Mouse (Mus musculus) lung, postnatal 0 days (tissue): ENCODE measurements at regions not wholly inside any gene's neighbourhood (a gene's known extent, or its start where the extent isn't known, plus 50 kb on each side); places are given as distances from the start of the nearest gene placed in this dataset.

Source experiments
- ATAC-seq: fragments of 200-750 bp; cut with Nextera tagmentation; 2 replicates; pipeline ENCODE4 v1.8.0; 2017; ENCODE audit warnings: moderate library complexity
- DNase-seq: peaks from one replicate; pipeline ENCODE4 v3.0.0-alpha.2; 2016; ENCODE audit warnings: low spot score
- H3K27ac ChIP-seq: fragments of 300-500 bp; sonication (generic); 2 replicates; pipeline ENCODE4 v1.5.1; 2014; ENCODE audit warnings: antibody characterized with exemption, mild to moderate bottlenecking, low read length, mixed read lengths
- H3K27me3 ChIP-seq: fragments of 300-500 bp; sonication (generic); replicated peaks from 2 replicates; pipeline ENCODE4 v1.6.1; 2014; ENCODE audit warnings: low read length, mixed read lengths; ENCODE audit not compliant: insufficient read depth
- H3K36me3 ChIP-seq: fragments of 300-500 bp; sonication (generic); 2 replicates; pipeline ENCODE4 v1.6.1; 2014; ENCODE audit warnings: low read length, mixed read lengths; ENCODE audit not compliant: insufficient read depth
- H3K4me1 ChIP-seq: fragments of 300-500 bp; sonication (generic); 2 replicates; pipeline ENCODE4 v1.6.1; 2014; ENCODE audit warnings: antibody characterized with exemption, low read depth, low read length, mixed read lengths; ENCODE audit not compliant: insufficient read depth
- H3K4me2 ChIP-seq: fragments of 300-500 bp; sonication (generic); replicated peaks from 2 replicates; pipeline ENCODE4 v1.6.1; 2014; ENCODE audit warnings: low read depth, mild to moderate bottlenecking, low read length, moderate library complexity, mixed read lengths
- H3K4me3 ChIP-seq: fragments of 300-500 bp; sonication (generic); 2 replicates; pipeline ENCODE4 v1.5.1; 2014; ENCODE audit warnings: low read depth, low read length
- H3K9ac ChIP-seq: fragments of 300-500 bp; sonication (generic); replicated peaks from 2 replicates; pipeline ENCODE4 v1.6.1; 2014; ENCODE audit warnings: low read depth, mild to moderate bottlenecking
- H3K9me3 ChIP-seq: fragments of 300-500 bp; sonication (generic); 2 replicates; pipeline ENCODE4 v1.6.1; 2016; ENCODE audit warnings: low read length, mixed read lengths
- CTCF ChIP-seq: IDR thresholded peaks from 2 replicates; pipeline ENCODE4 v1.5.1; 2016; ENCODE audit warnings: antibody characterized with exemption, mild to moderate bottlenecking
- EP300 ChIP-seq: IDR thresholded peaks from 2 replicates; pipeline ENCODE4 v1.6.1; 2016; ENCODE audit warnings: antibody characterized with exemption, mild to moderate bottlenecking, control low read depth
- WGBS: fragments of 180-500 bp; shearing (Covaris S2); extraction: QIAGEN DNeasy Blood & Tissue Kit; methylation state at CpG from one replicate; pipeline ENCODE4 v1.1.7; 2014; 5-methylcytosine and 5-hydroxymethylcytosine counted together

GRCm38 (mm10) chr1:70967701-70968100, 135.2 kb downstream of the Bard1 start:
- DNase-seq: no peak
- Histone ChIP-seq H3K27ac (no peak overlapping the region), H3K4me2 (no peak overlapping the region), H3K9ac (no peak overlapping the region), H3K9me3 (no peaks in the 10 kb centered on the region), H3K4me1 (no peaks in the 10 kb centered on the region), H3K36me3 (no peaks in the 10 kb centered on the region), H3K4me3 (no peak overlapping the region), H3K27me3 (no peaks in the 10 kb centered on the region)
- 89% methylated on average over 3 of the region's 3 CpGs for WGBS
- no peak for TF ChIP-seq CTCF
- TF ChIP-seq EP300: no peak
- ATAC-seq: no peak

GRCm38 (mm10) chr1:70964016-70964415, 138.9 kb downstream of the Bard1 start:
- H3K36me3 ChIP-seq: no peaks in the 10 kb centered on the region
- ATAC-seq: no peak
- H3K27ac ChIP-seq: no peak overlapping the region
- no peaks in the 10 kb centered on the region for H3K4me1 ChIP-seq
- H3K9ac ChIP-seq: no peak overlapping the region
- H3K4me2 ChIP-seq: no peak overlapping the region
- no peaks in the 10 kb centered on the region for H3K9me3 ChIP-seq
- 77% methylated on average over 1 of the region's 1 CpGs for WGBS
- no peak for TF ChIP-seq EP300
- no peak for TF ChIP-seq CTCF
- no peak for DNase-seq
- H3K4me3 ChIP-seq: no peak overlapping the region
- no peaks in the 10 kb centered on the region for H3K27me3 ChIP-seq

- WGBS: 66% methylated on average over 3 of the region's 3 CpGs
- H3K4me2 ChIP-seq: no peak overlapping the region
- H3K9ac ChIP-seq: no peak overlapping the region
- H3K9me3 ChIP-seq: no peaks in the 10 kb centered on the region
- DNase-seq (peak; percentile 54), ATAC-seq (peak; percentile 67)
- H3K4me3 ChIP-seq: no peak overlapping the region
- TF ChIP-seq CTCF (no peak), EP300 (peak; percentile 64)
- H3K27me3 ChIP-seq: no peaks in the 10 kb centered on the region
- no peak overlapping the region for H3K27ac ChIP-seq
- no peaks in the 10 kb centered on the region for H3K36me3 ChIP-seq
- H3K4me1 ChIP-seq: no peaks in the 10 kb centered on the region
Observed at GRCm38 (mm10) chr1:70946564-70946963, 156.4 kb downstream of the Bard1 start.
